In the genomic region with DNA sequence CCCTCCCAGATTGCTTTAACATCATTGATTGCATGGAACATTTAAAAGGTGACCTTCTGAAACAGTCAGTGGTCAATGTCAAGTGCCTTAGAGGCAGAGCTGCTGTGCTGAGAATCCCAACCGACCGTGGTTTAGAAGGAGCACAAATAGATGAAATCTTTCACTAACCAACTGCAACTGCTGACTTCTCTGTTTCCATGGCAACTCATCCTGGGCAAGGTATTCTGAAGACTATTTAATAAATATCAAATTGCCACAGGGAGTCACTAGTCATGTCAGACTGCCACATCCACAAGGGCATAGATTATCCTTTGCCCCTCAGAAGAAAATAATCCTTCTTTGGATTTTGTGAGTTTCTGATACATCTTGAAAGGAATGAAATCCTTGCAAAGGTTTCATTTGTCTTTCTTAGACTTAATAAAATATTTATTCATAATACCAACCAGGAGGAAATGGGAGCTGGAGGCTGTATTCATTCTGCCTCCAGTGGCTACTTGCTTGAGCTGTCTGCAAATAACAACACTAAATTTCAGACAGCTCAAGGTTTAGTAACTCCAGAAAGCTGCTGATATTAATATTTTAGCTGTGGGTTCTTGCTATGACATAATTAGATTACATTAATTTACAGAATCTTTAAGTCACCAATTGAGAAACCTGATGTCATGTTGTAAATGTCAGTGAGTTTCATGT, we compare ENCODE assay signal across 20 mouse cellular contexts. TPM values are rescaled to one million over a fixed set of nuclear protein-coding genes. Genes with fewer than 3 reads are reported as not detected.
DNase-seq lines count a peak whose midpoint lies in the region; ATAC-seq lines count a peak whose summit lies in the region.
"Had no signal": no experiment of that assay in that cellular context is flagged by ENCODE, and none has a peak within 500 bp of the region (broad histone marks: within the 10 kb centered on the region; RNA-seq: fewer than 3 reads in every experiment).

No protein-coding gene starts in this region.

- peak; percentile 4 for DNase-seq in embryo, embryonic 11 days
- no peak for DNase-seq in embryo, embryonic 10.5 days (ENCODE audit: low spot score)
- no peak for DNase-seq in midbrain, embryonic 11.5 days (ENCODE audit: low spot score, missing footprints)
- no peak for DNase-seq in midbrain, embryonic 10.5 days (ENCODE audit: low spot score)
- peak; percentile 2 for DNase-seq in mesoderm, embryonic 11.5 days (ENCODE audit: low read depth, low spot score)
- DNase-seq in right cerebral cortex, postnatal 10 days (ENCODE audit: low spot score in 2 of 2), result no peak
- no peak for DNase-seq in thymus, postnatal 10 days (ENCODE audit: low spot score in 2 of 2)
- DNase-seq: adrenal gland, adult 8-10 months; cerebellum, adult 11-12 months; cerebellum, postnatal 25 days; gastrocnemius, postnatal 10 days; heart, postnatal 4 days; lung, adult 18-20 months; lung, postnatal 14 days; right cerebral cortex, adult 18-20 months; thymus, postnatal 14 days had no signal

- H3K4me3 ChIP-seq in midbrain, embryonic 11.5 days (ENCODE audit: low read depth, low read length), result no peak overlapping the region
- no peak overlapping the region for H3K4me3 ChIP-seq in midbrain, embryonic 10.5 days
- no peak overlapping the region for H3K4me3 ChIP-seq in neural tube, embryonic 15.5 days (replicated peaks)
- H3K4me3 ChIP-seq: heart, embryonic 15.5 days had no signal

- H3K4me1 ChIP-seq in midbrain, embryonic 11.5 days (ENCODE audit: control insufficient read depth, insufficient read depth, low read length), result no peaks in the 10 kb centered on the region
- H3K4me1 ChIP-seq in midbrain, embryonic 10.5 days, result peaks cover 9% of the 10 kb centered on the region
- peaks cover 10% of the 10 kb centered on the region; the same call in 1 of the 2 replicates for H3K4me1 ChIP-seq in neural tube, embryonic 15.5 days
- H3K4me1 ChIP-seq: heart, embryonic 15.5 days had no signal

- H3K9ac ChIP-seq in midbrain, embryonic 11.5 days (ENCODE audit: low read length), result no peak overlapping the region
- no peak overlapping the region for H3K9ac ChIP-seq in neural tube, embryonic 15.5 days (replicated peaks)
- H3K9ac ChIP-seq: heart, embryonic 15.5 days had no signal

- no peak overlapping the region for H3K27ac ChIP-seq in midbrain, embryonic 11.5 days (ENCODE audit: low read depth, low read length)
- no peak overlapping the region for H3K27ac ChIP-seq in midbrain, embryonic 10.5 days (replicated peaks)
- H3K27ac ChIP-seq in neural tube, embryonic 15.5 days (replicated peaks), result peak overlapping the region; percentile 28; the same call in 1 of the 2 replicates
- H3K27ac ChIP-seq: heart, embryonic 15.5 days had no signal

- no peaks in the 10 kb centered on the region for H3K36me3 ChIP-seq in midbrain, embryonic 11.5 days (ENCODE audit: control insufficient read depth, insufficient read depth, low read length)
- H3K36me3 ChIP-seq in midbrain, embryonic 10.5 days, result no peaks in the 10 kb centered on the region
- H3K36me3 ChIP-seq in neural tube, embryonic 15.5 days, result no peaks in the 10 kb centered on the region
- H3K36me3 ChIP-seq: heart, embryonic 15.5 days had no signal

- H3K27me3 ChIP-seq in midbrain, embryonic 11.5 days (ENCODE audit: control insufficient read depth, insufficient read depth, low read length), result no peaks in the 10 kb centered on the region
- H3K27me3 ChIP-seq in midbrain, embryonic 10.5 days (ENCODE audit: low read depth, poor library complexity, severe bottlenecking), result no peaks in the 10 kb centered on the region
- H3K27me3 ChIP-seq in neural tube, embryonic 15.5 days (replicated peaks), result no peaks in the 10 kb centered on the region
- H3K27me3 ChIP-seq: heart, embryonic 15.5 days had no signal

- H3K9me3 ChIP-seq in midbrain, embryonic 11.5 days (ENCODE audit: control insufficient read depth, low read length), result no peaks in the 10 kb centered on the region
- H3K9me3 ChIP-seq in midbrain, embryonic 10.5 days (replicated peaks), result no peaks in the 10 kb centered on the region
- H3K9me3 ChIP-seq in neural tube, embryonic 15.5 days (replicated peaks), result no peaks in the 10 kb centered on the region
- H3K9me3 ChIP-seq: heart, embryonic 15.5 days had no signal

- H3K4me2 ChIP-seq in midbrain, embryonic 11.5 days, result no peak overlapping the region
- no peak overlapping the region for H3K4me2 ChIP-seq in neural tube, embryonic 15.5 days
- H3K4me2 ChIP-seq: heart, embryonic 15.5 days; liver, embryonic 11.5 days had no signal

- ATAC-seq in midbrain, embryonic 11.5 days (ENCODE audit: low FRiP score), result 0 out of 2 replicates have a peak, but pooled peaks have one; percentile 22
- ATAC-seq in neural tube, embryonic 15.5 days (ENCODE audit: low FRiP score), result peak; percentile 61; the same call in 1 of the 2 replicates
- ATAC-seq: intestine, embryonic 16.5 days had no signal

- 42% methylated on average over 2 of the region's 2 CpGs for WGBS in midbrain, embryonic 11.5 days
- WGBS in midbrain, embryonic 10.5 days, result 59% methylated on average over 2 of the region's 2 CpGs
- WGBS in neural tube, embryonic 15.5 days, result 28% methylated on average over 2 of the region's 2 CpGs

RNA-seq across cellular contexts. Expression of gene Map2, which starts 26.1 kb away (rescaled TPM):
- 194 and 213 TPM in 2 replicates for polyA plus RNA-seq in midbrain, embryonic 11.5 days (2014; fragmentation: Nextera tagmentation; extraction: Ambion mirVana)
- 76.0 and 147 TPM in 2 replicates for polyA plus RNA-seq in midbrain, embryonic 10.5 days (2016; fragmentation: Nextera tagmentation; extraction: Ambion mirVana)
- polyA plus RNA-seq in neural tube, embryonic 15.5 days (2015; fragmentation: Nextera tagmentation; extraction: Ambion mirVana), result 296 and 359 TPM in 2 replicates

Comparison
In these comparisons a context has a peak if more than half of its experiments do, and no peak if none do; other contexts are left out.
1. DNase-seq: peak in embryo, embryonic 11 days (single experiment) and mesoderm, embryonic 11.5 days (single experiment); none in embryo, embryonic 10.5 days (single experiment), midbrain, embryonic 11.5 days (single experiment), midbrain, embryonic 10.5 days (single experiment), right cerebral cortex, postnatal 10 days (0 of 2) and thymus, postnatal 10 days (0 of 2).